Mouse (Mus musculus) olfactory bulb, adult 2 months (tissue): ENCODE data around the gene Kif1bp. TPM values are rescaled to one million over a fixed set of nuclear protein-coding genes. Genes with fewer than 3 reads are reported as not detected.

Experiments used
- H3K27ac ChIP-seq: fragments of 200-500 bp; 2 replicates; pipeline ENCODE4 v1.5.1; 2012; ENCODE audit warnings: low read depth, low read length; ENCODE audit not compliant: insufficient read depth
- H3K4me1 ChIP-seq: fragments of 200-500 bp; 2 replicates; pipeline ENCODE4 v1.6.1; 2012; ENCODE audit warnings: low read length; ENCODE audit not compliant: control insufficient read depth, insufficient read depth
- H3K4me3 ChIP-seq: fragments of 200-500 bp; 2 replicates; pipeline ENCODE4 v1.5.1; 2012; ENCODE audit warnings: mild to moderate bottlenecking, low read depth, low read length, moderate library complexity; ENCODE audit not compliant: insufficient read depth
- CTCF ChIP-seq: fragments of 200-500 bp; IDR thresholded peaks from 2 replicates; pipeline ENCODE4 v1.5.1; 2012; ENCODE audit warnings: low read depth, mild to moderate bottlenecking, low read length, moderate library complexity; ENCODE audit not compliant: insufficient read depth
- POLR2A ChIP-seq: fragments of 200-500 bp; IDR thresholded peaks from 2 replicates; pipeline ENCODE4 v1.6.1; 2012; ENCODE audit warnings: mild to moderate bottlenecking, low read depth, low read length, moderate library complexity; ENCODE audit not compliant: insufficient read depth
- WGBS: fragments of 180-500 bp; shearing (Covaris S2); methylation state at CpG from one replicate; pipeline ENCODE4 v1.1.7; 2018; 5-methylcytosine and 5-hydroxymethylcytosine counted together
- polyA plus RNA-seq: library from polyadenylated mRNA; stranded (reverse); fragments of >200 nt; gene quantifications from 2 replicates; pipeline ENCODE4 v1.2.4, GENCODE M21; 2012; ENCODE audit warnings: low replicate concordance; ENCODE audit not compliant: missing spikeins, insufficient read depth, insufficient read length

The Kif1bp gene
- polyA plus RNA-seq, 1 experiment, result not detected

- H3K4me3 ChIP-seq, result no peak overlapping the region
- TF ChIP-seq POLR2A, result no peak
- TF ChIP-seq CTCF, result no peak
- WGBS, result 80% methylated on average over 7 of the region's 7 CpGs
- no peak overlapping the region for H3K27ac ChIP-seq
- H3K4me1 ChIP-seq, result no peaks in the 10 kb centered on the region
Measured at GRCm38 (mm10) chr10:62522346-62522950, 55.8 kb downstream of the Kif1bp start.

- TF ChIP-seq POLR2A (no peak), CTCF (no peak)
- no peak overlapping the region for H3K4me3 ChIP-seq
- H3K4me1 ChIP-seq, result no peaks in the 10 kb centered on the region
- 79% methylated on average over 4 of the region's 4 CpGs for WGBS
- H3K27ac ChIP-seq, result no peak overlapping the region
Measured at GRCm38 (mm10) chr10:62521763-62522162, 56.5 kb downstream of the Kif1bp start.

- TF ChIP-seq CTCF, result no peak
- TF ChIP-seq POLR2A, result no peak
- H3K27ac ChIP-seq, result no peak overlapping the region
- H3K4me1 ChIP-seq, result no peaks in the 10 kb centered on the region
- H3K4me3 ChIP-seq, result no peak overlapping the region
- 48% methylated on average over 2 of the region's 2 CpGs for WGBS
Measured at GRCm38 (mm10) chr10:62520911-62521310, 57.3 kb downstream of the Kif1bp start.

- H3K27ac ChIP-seq, result no peak overlapping the region
- 88% methylated on average over 6 of the region's 6 CpGs for WGBS
- H3K4me3 ChIP-seq, result no peak overlapping the region
- TF ChIP-seq CTCF (no peak), POLR2A (no peak)
- H3K4me1 ChIP-seq, result no peaks in the 10 kb centered on the region
Measured at GRCm38 (mm10) chr10:62517511-62517910, 60.7 kb downstream of the Kif1bp start.

GRCm38 (mm10) chr10:62512855-62513254 is 65.4 kb downstream of the Kif1bp start:
- Histone ChIP-seq H3K4me1 (0 out of 2 replicates have a peak, but pooled peaks cover 3% of the 10 kb centered on the region), H3K27ac (no peak overlapping the region), H3K4me3 (no peak overlapping the region)
- TF ChIP-seq POLR2A, result no peak
- no peak for TF ChIP-seq CTCF
- 96% methylated on average over 4 of the region's 4 CpGs for WGBS

GRCm38 (mm10) chr10:62511528-62511927 is 66.7 kb downstream of the Kif1bp start:
- Histone ChIP-seq H3K27ac (no peak overlapping the region), H3K4me3 (no peak overlapping the region), H3K4me1 (0 out of 2 replicates have a peak, but pooled peaks cover 3% of the 10 kb centered on the region)
- TF ChIP-seq CTCF (no peak), POLR2A (no peak)
- WGBS, result 76% methylated on average over 6 of the region's 6 CpGs

GRCm38 (mm10) chr10:62509032-62509656 is 69.1 kb downstream of the Kif1bp start:
- Histone ChIP-seq H3K27ac (no peak overlapping the region), H3K4me1 (0 out of 2 replicates have a peak, but pooled peaks cover 3% of the 10 kb centered on the region), H3K4me3 (no peak overlapping the region)
- WGBS, result 72% methylated on average over 11 of the region's 11 CpGs
- TF ChIP-seq POLR2A (no peak), CTCF (no peak)

- peak overlapping the region; percentile 33 for H3K4me3 ChIP-seq
- TF ChIP-seq CTCF (no peak), POLR2A (no peak)
- no peak overlapping the region for H3K27ac ChIP-seq
- H3K4me1 ChIP-seq, result 0 out of 2 replicates have a peak, but pooled peaks cover 3% of the 10 kb centered on the region
- WGBS, result 13% methylated on average over 11 of the region's 11 CpGs
Measured at GRCm38 (mm10) chr10:62508459-62508858, 69.8 kb downstream of the Kif1bp start.

- Histone ChIP-seq H3K4me3 (peak overlapping the region; percentile 34), H3K27ac (no peak overlapping the region), H3K4me1 (0 out of 2 replicates have a peak, but pooled peaks cover 3% of the 10 kb centered on the region)
- TF ChIP-seq POLR2A, result no peak
- TF ChIP-seq CTCF, result no peak
- 10% methylated on average over 18 of the region's 18 CpGs for whole genome bisulfite sequencing
Measured at GRCm38 (mm10) chr10:62507591-62508308, 70.5 kb downstream of the Kif1bp start.
